ENCODE assay signal across 26 mouse cellular contexts in genomic region chr1:44032213-44032612, GRCm38 (mm10). TPM values are rescaled to one million over a fixed set of nuclear protein-coding genes. Genes with fewer than 3 reads are reported as not detected.
"Had no signal": no experiment of that assay in that cellular context is flagged by ENCODE, and none has a peak within 500 bp of the region (broad histone marks: within the 10 kb centered on the region; RNA-seq: fewer than 3 reads in every experiment).

No protein-coding gene starts in this region.

- H3K27ac ChIP-seq: gastrocnemius, adult 2 months; heart, embryonic 10.5 days; hindbrain, embryonic 10.5 days; hindbrain, embryonic 12.5 days; hindbrain, embryonic 14.5 days; intestine, embryonic 15.5 days; limb, embryonic 13.5 days; limb, embryonic 15.5 days; liver, embryonic 12.5 days; liver, embryonic 14.5 days had no signal

- H3K4me1 ChIP-seq: heart, embryonic 10.5 days; heart, embryonic 12.5 days; hindbrain, embryonic 10.5 days; hindbrain, embryonic 12.5 days; intestine, embryonic 15.5 days; limb, embryonic 13.5 days; limb, embryonic 15.5 days; liver, embryonic 12.5 days had no signal

- H3K27me3 ChIP-seq: heart, embryonic 12.5 days; hindbrain, embryonic 12.5 days; intestine, embryonic 15.5 days; limb, embryonic 13.5 days; limb, embryonic 15.5 days; liver, embryonic 12.5 days had no signal

- H3K9ac ChIP-seq: heart, embryonic 12.5 days; hindbrain, embryonic 12.5 days; hindbrain, embryonic 14.5 days; intestine, embryonic 15.5 days; limb, embryonic 13.5 days; limb, embryonic 15.5 days; liver, embryonic 12.5 days; liver, embryonic 14.5 days had no signal

- H3K9me3 ChIP-seq: heart, embryonic 10.5 days; heart, embryonic 12.5 days; hindbrain, embryonic 10.5 days; hindbrain, embryonic 12.5 days; intestine, embryonic 15.5 days; limb, embryonic 13.5 days; limb, embryonic 15.5 days; liver, embryonic 12.5 days had no signal

- DNase-seq: gastrocnemius, adult 2 months; gastrocnemius, postnatal 10 days; gastrocnemius, postnatal 25 days; heart, adult 18-20 months; heart, postnatal 10 days; heart, postnatal 4 days; kidney, adult 18-20 months; kidney, adult 8-10 months; kidney, postnatal 10 days; kidney, postnatal 25 days; kidney, postnatal 4 days; layer of hippocampus, adult 9-11 months; layer of hippocampus, postnatal 36 days; left cerebral cortex, postnatal 4 days had no signal

- H3K36me3 ChIP-seq: heart, embryonic 10.5 days; heart, embryonic 12.5 days; hindbrain, embryonic 10.5 days; hindbrain, embryonic 12.5 days; intestine, embryonic 15.5 days; limb, embryonic 13.5 days; limb, embryonic 15.5 days; liver, embryonic 12.5 days had no signal

- H3K4me3 ChIP-seq: gastrocnemius, adult 2 months; heart, embryonic 10.5 days; heart, embryonic 12.5 days; hindbrain, embryonic 10.5 days; hindbrain, embryonic 12.5 days; intestine, embryonic 15.5 days; limb, embryonic 13.5 days; limb, embryonic 15.5 days; liver, embryonic 12.5 days had no signal

- ATAC-seq: hindbrain, embryonic 16.5 days; intestine, embryonic 15.5 days; liver, embryonic 12.5 days had no signal

- H3K4me2 ChIP-seq: heart, embryonic 12.5 days; hindbrain, embryonic 12.5 days; hindbrain, embryonic 14.5 days; intestine, embryonic 15.5 days; limb, embryonic 13.5 days; limb, embryonic 15.5 days; liver, embryonic 12.5 days had no signal

RNA-seq across cellular contexts. Expression of gene Mettl21c, which starts 12.4 kb away (rescaled TPM):
- polyA plus RNA-seq: liver, adult 2 months had no signal

RNA-seq across cellular contexts. Expression of gene Gm8251, which starts 29.5 kb away (rescaled TPM):
- polyA plus RNA-seq: heart, embryonic 12.5 days; liver, adult 2 months had no signal
